Mouse (Mus musculus): ENCODE results near the gene Cplane1. TPM values are rescaled to one million over a fixed set of nuclear protein-coding genes. Genes with fewer than 3 reads are reported as not detected.

Gene Cplane1
- polyA plus RNA-seq (2011; ENCODE audit: insufficient read depth, insufficient read length, low replicate concordance, missing spikeins): 2.4 and 11.1 TPM in 2 replicates

GRCm38 (mm10) chr15:8168591-8169265 lies at the start of gene Cplane1:
Gene Cplane1 (plus strand): TSS chr15:8169106.
- H3K27ac ChIP-seq (ENCODE audit: control insufficient read depth, insufficient read depth, low read depth, low read length, poor library complexity): peak within 1 kb of the TSS; percentile 7; the same call in 1 of the 2 replicates
- under 1% methylated on average over 47 of the region's 47 CpGs for WGBS
- peak within 1 kb of the TSS; percentile 83 for H3K4me3 ChIP-seq (replicated peaks; ENCODE audit: control insufficient read depth, low read depth, low read length)
- peak; percentile 62; the same call in 1 of the 2 replicates for TF ChIP-seq POLR2A (IDR thresholded peaks at IDR 0.05; ENCODE audit: borderline replicate concordance, control insufficient read depth, low read depth, low read length)
- TF ChIP-seq CTCF (IDR thresholded peaks at IDR 0.05; ENCODE audit: control insufficient read depth, insufficient read depth, low read length): no peak
- peaks cover 2% of the 10 kb centered on the region for H3K4me1 ChIP-seq (ENCODE audit: control insufficient read depth, insufficient read depth, low read length)

- TF ChIP-seq CTCF (IDR thresholded peaks at IDR 0.05; ENCODE audit: control insufficient read depth, insufficient read depth, low read length): no peak
- no peak for TF ChIP-seq POLR2A (IDR thresholded peaks at IDR 0.05; ENCODE audit: borderline replicate concordance, control insufficient read depth, low read depth, low read length)
- H3K27ac ChIP-seq (ENCODE audit: control insufficient read depth, insufficient read depth, low read depth, low read length, poor library complexity): no peak overlapping the region
- H3K4me3 ChIP-seq (replicated peaks; ENCODE audit: control insufficient read depth, low read depth, low read length): no peak overlapping the region
- WGBS: 59% methylated on average over 1 of the region's 1 CpGs
- H3K4me1 ChIP-seq (ENCODE audit: control insufficient read depth, insufficient read depth, low read length): no peaks in the 10 kb centered on the region
These were observed 39.6 kb upstream of the Cplane1 start for GRCm38 (mm10) chr15:8129281-8129680.

- WGBS: 84% methylated on average over 3 of the region's 3 CpGs
These were observed 37.6 kb upstream of the Cplane1 start for GRCm38 (mm10) chr15:8131268-8131667.

GRCm38 (mm10) chr15:8131761-8132160 lies 37.1 kb upstream of the Cplane1 start:
- H3K4me1 ChIP-seq (ENCODE audit: control insufficient read depth, insufficient read depth, low read length): no peaks in the 10 kb centered on the region
- no peak overlapping the region for H3K4me3 ChIP-seq (replicated peaks; ENCODE audit: control insufficient read depth, low read depth, low read length)
- no peak overlapping the region for H3K27ac ChIP-seq (ENCODE audit: control insufficient read depth, insufficient read depth, low read depth, low read length, poor library complexity)
- TF ChIP-seq CTCF (IDR thresholded peaks at IDR 0.05; ENCODE audit: control insufficient read depth, insufficient read depth, low read length): no peak

More at GRCm38 (mm10) chr15:8131268-8131667, 37.6 kb upstream of the Cplane1 start:
- H3K4me3 ChIP-seq (replicated peaks; ENCODE audit: control insufficient read depth, low read depth, low read length): no peak overlapping the region
- H3K27ac ChIP-seq (ENCODE audit: control insufficient read depth, insufficient read depth, low read depth, low read length, poor library complexity): no peak overlapping the region
- no peak for TF ChIP-seq POLR2A (IDR thresholded peaks at IDR 0.05; ENCODE audit: borderline replicate concordance, control insufficient read depth, low read depth, low read length)
- TF ChIP-seq CTCF (IDR thresholded peaks at IDR 0.05; ENCODE audit: control insufficient read depth, insufficient read depth, low read length): no peak
- no peaks in the 10 kb centered on the region for H3K4me1 ChIP-seq (ENCODE audit: control insufficient read depth, insufficient read depth, low read length)

GRCm38 (mm10) chr15:8135606-8136005 lies 33.3 kb upstream of the Cplane1 start:
- no peaks in the 10 kb centered on the region for H3K4me1 ChIP-seq (ENCODE audit: control insufficient read depth, insufficient read depth, low read length)
- H3K4me3 ChIP-seq (replicated peaks; ENCODE audit: control insufficient read depth, low read depth, low read length): no peak overlapping the region
- TF ChIP-seq POLR2A (IDR thresholded peaks at IDR 0.05; ENCODE audit: borderline replicate concordance, control insufficient read depth, low read depth, low read length) (no peak), CTCF (IDR thresholded peaks at IDR 0.05; ENCODE audit: control insufficient read depth, insufficient read depth, low read length) (no peak)
- H3K27ac ChIP-seq (ENCODE audit: control insufficient read depth, insufficient read depth, low read depth, low read length, poor library complexity): no peak overlapping the region
- WGBS: 89% methylated on average over 5 of the region's 5 CpGs

GRCm38 (mm10) chr15:8161841-8162240 lies 7.1 kb upstream of the Cplane1 start:
- H3K4me3 ChIP-seq (replicated peaks; ENCODE audit: control insufficient read depth, low read depth, low read length): no peak overlapping the region
- 66% methylated on average over 1 of the region's 1 CpGs for WGBS
- no peaks in the 10 kb centered on the region for H3K4me1 ChIP-seq (ENCODE audit: control insufficient read depth, insufficient read depth, low read length)
- H3K27ac ChIP-seq (ENCODE audit: control insufficient read depth, insufficient read depth, low read depth, low read length, poor library complexity): no peak overlapping the region
- TF ChIP-seq POLR2A (IDR thresholded peaks at IDR 0.05; ENCODE audit: borderline replicate concordance, control insufficient read depth, low read depth, low read length): no peak

GRCm38 (mm10) chr15:8169266-8169746 lies 400 bp downstream of the Cplane1 start:
- Histone ChIP-seq H3K4me1 (ENCODE audit: control insufficient read depth, insufficient read depth, low read length) (peaks cover 2% of the 10 kb centered on the region), H3K4me3 (replicated peaks; ENCODE audit: control insufficient read depth, low read depth, low read length) (peak overlapping the region; percentile 83), H3K27ac (ENCODE audit: control insufficient read depth, insufficient read depth, low read depth, low read length, poor library complexity) (0 out of 2 replicates have a peak overlapping the region, but pooled peaks have one; percentile 7)
- no peak for TF ChIP-seq CTCF (IDR thresholded peaks at IDR 0.05; ENCODE audit: control insufficient read depth, insufficient read depth, low read length)
- TF ChIP-seq POLR2A (IDR thresholded peaks at IDR 0.05; ENCODE audit: borderline replicate concordance, control insufficient read depth, low read depth, low read length): no peak
- WGBS: 1% methylated on average over 25 of the region's 25 CpGs

GRCm38 (mm10) chr15:8189563-8189962 lies 20.7 kb downstream of the Cplane1 start:
- H3K4me1 ChIP-seq (ENCODE audit: control insufficient read depth, insufficient read depth, low read length): no peaks in the 10 kb centered on the region
- no peak for TF ChIP-seq POLR2A (IDR thresholded peaks at IDR 0.05; ENCODE audit: borderline replicate concordance, control insufficient read depth, low read depth, low read length)
- no peak for TF ChIP-seq CTCF (IDR thresholded peaks at IDR 0.05; ENCODE audit: control insufficient read depth, insufficient read depth, low read length)
- no peak overlapping the region for H3K4me3 ChIP-seq (replicated peaks; ENCODE audit: control insufficient read depth, low read depth, low read length)
- 77% methylated on average over 3 of the region's 3 CpGs for WGBS
- no peak overlapping the region for H3K27ac ChIP-seq (ENCODE audit: control insufficient read depth, insufficient read depth, low read depth, low read length, poor library complexity)

Data from bone marrow, adult 2 months (tissue).